Mouse (Mus musculus) liver, adult (tissue): ENCODE measurements at regions not wholly inside any gene's neighbourhood (a gene's known extent, or its start where the extent isn't known, plus 50 kb on each side); places are given as distances from the start of the nearest gene placed in this dataset.

Experiments
- GATA4 ChIP-seq: IDR thresholded peaks from 2 replicates; pipeline ENCODE4 v1.6.1; 2014; ENCODE audit warnings: mild to moderate bottlenecking, low read length; ENCODE audit not compliant: insufficient replicate concordance

GRCm38 (mm10) chr11:17759224-17759623 is 194.5 kb downstream of the Etaa1 start:
- no peak for TF ChIP-seq GATA4

GRCm38 (mm10) chr11:17763411-17763810 is 190.3 kb downstream of the Etaa1 start:
- no peak for TF ChIP-seq GATA4

GRCm38 (mm10) chr11:17764146-17764545 is 189.5 kb downstream of the Etaa1 start:
- no peak for TF ChIP-seq GATA4

GRCm38 (mm10) chr11:17768345-17768759 is 185.3 kb downstream of the Etaa1 start:
- TF ChIP-seq GATA4 = peak; percentile 79

GRCm38 (mm10) chr11:17768837-17769466 is 184.7 kb downstream of the Etaa1 start:
- no peak for TF ChIP-seq GATA4

GRCm38 (mm10) chr11:17797632-17798031 is 156.0 kb downstream of the Etaa1 start:
- TF ChIP-seq GATA4 = no peak

GRCm38 (mm10) chr11:17807851-17808250 is 145.8 kb downstream of the Etaa1 start:
- no peak for TF ChIP-seq GATA4

- no peak for TF ChIP-seq GATA4
Measured at GRCm38 (mm10) chr11:17811829-17812559, 141.7 kb downstream of the Etaa1 start.

GRCm38 (mm10) chr11:17842642-17843041 is 111.0 kb downstream of the Etaa1 start:
- no peak for TF ChIP-seq GATA4

- no peak for TF ChIP-seq GATA4
Measured at GRCm38 (mm10) chr11:17852405-17852804, 101.3 kb downstream of the Etaa1 start.

- no peak for TF ChIP-seq GATA4
Measured at GRCm38 (mm10) chr11:17853246-17853804, 100.3 kb downstream of the Etaa1 start.

- TF ChIP-seq GATA4 = no peak
Measured at GRCm38 (mm10) chr11:17853832-17854231, 99.8 kb downstream of the Etaa1 start.

GRCm38 (mm10) chr11:17859364-17860131 is 94.1 kb downstream of the Etaa1 start:
- TF ChIP-seq GATA4 = no peak

- no peak for TF ChIP-seq GATA4
Measured at GRCm38 (mm10) chr11:17864833-17865397, 88.8 kb downstream of the Etaa1 start.

- no peak for TF ChIP-seq GATA4
Measured at GRCm38 (mm10) chr11:17870690-17871089, 83.0 kb downstream of the Etaa1 start.
